Mouse (Mus musculus) midbrain, embryonic 15.5 days (tissue): ENCODE measurements at regions not wholly inside any gene's neighbourhood (a gene's known extent, or its start where the extent isn't known, plus 50 kb on each side); places are given as distances from the start of the nearest gene placed in this dataset.

Experiments
- ATAC-seq: fragments of 200-750 bp; cut with Nextera tagmentation; replicated peaks from 2 replicates; pipeline ENCODE4 v1.8.0; 2017; ENCODE audit warnings: moderate TSS enrichment
- H3K27ac ChIP-seq: fragments of 300-500 bp; sonication (generic); 2 replicates; pipeline ENCODE4 v1.5.1; 2015; ENCODE audit warnings: mild to moderate bottlenecking, inconsistent platforms
- H3K27me3 ChIP-seq: fragments of 300-500 bp; sonication (generic); replicated peaks from 2 replicates; pipeline ENCODE4 v1.6.1; 2015; ENCODE audit warnings: inconsistent platforms
- H3K36me3 ChIP-seq: fragments of 300-500 bp; sonication (generic); replicated peaks from 2 replicates; pipeline ENCODE4 v1.6.1; 2015; ENCODE audit warnings: inconsistent platforms
- H3K4me1 ChIP-seq: fragments of 300-500 bp; sonication (generic); 2 replicates; pipeline ENCODE4 v1.6.1; 2015; ENCODE audit warnings: inconsistent platforms
- H3K4me2 ChIP-seq: fragments of 300-500 bp; sonication (generic); 2 replicates; pipeline ENCODE4 v1.6.1; 2015; ENCODE audit warnings: inconsistent platforms, mild to moderate bottlenecking, moderate library complexity
- H3K4me3 ChIP-seq: fragments of 300-500 bp; sonication (generic); 2 replicates; pipeline ENCODE4 v1.5.1; 2015; ENCODE audit warnings: mild to moderate bottlenecking, inconsistent platforms
- H3K9ac ChIP-seq: fragments of 300-500 bp; sonication (generic); 2 replicates; pipeline ENCODE4 v1.6.1; 2015; ENCODE audit warnings: mild to moderate bottlenecking, inconsistent platforms
- H3K9me3 ChIP-seq: fragments of 300-500 bp; sonication (generic); 2 replicates; pipeline ENCODE4 v1.6.1; 2016; ENCODE audit warnings: inconsistent platforms
- WGBS: fragments of 180-500 bp; shearing (Covaris S2); methylation state at CpG from one replicate; pipeline ENCODE4 v1.1.7; 2015; ENCODE audit warnings: mixed read lengths; 5-methylcytosine and 5-hydroxymethylcytosine counted together

DNA sequence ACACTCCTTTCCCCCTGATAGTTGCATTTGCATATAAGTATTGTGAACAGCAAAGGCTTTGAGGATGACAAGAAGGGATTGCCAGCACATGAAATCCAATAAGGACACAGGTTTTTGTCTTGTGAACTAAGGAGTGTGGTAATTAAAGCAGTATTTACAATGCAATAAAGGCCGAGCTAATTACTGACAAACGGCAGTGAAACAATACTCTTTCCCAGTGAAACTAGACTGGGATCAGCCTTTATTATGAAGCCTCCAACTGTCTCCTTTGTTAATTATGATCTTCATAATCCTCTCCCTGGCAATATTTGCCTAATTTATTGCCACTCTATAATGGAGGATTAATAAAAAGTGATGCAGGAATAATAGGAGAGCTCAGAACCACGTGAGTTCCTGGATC lies 704.2 kb upstream of the Api5 start:
- 29% methylated on average over 3 of the region's 3 CpGs for whole genome bisulfite sequencing
- no peaks in the 10 kb centered on the region for H3K36me3 ChIP-seq
- H3K27me3 ChIP-seq: no peaks in the 10 kb centered on the region
- H3K27ac ChIP-seq: no peak overlapping the region
- no peak overlapping the region for H3K4me2 ChIP-seq
- no peaks in the 10 kb centered on the region for H3K4me1 ChIP-seq
- H3K9ac ChIP-seq: no peak overlapping the region
- ATAC-seq: no peak
- no peaks in the 10 kb centered on the region for H3K9me3 ChIP-seq
- H3K4me3 ChIP-seq: no peak overlapping the region

DNA sequence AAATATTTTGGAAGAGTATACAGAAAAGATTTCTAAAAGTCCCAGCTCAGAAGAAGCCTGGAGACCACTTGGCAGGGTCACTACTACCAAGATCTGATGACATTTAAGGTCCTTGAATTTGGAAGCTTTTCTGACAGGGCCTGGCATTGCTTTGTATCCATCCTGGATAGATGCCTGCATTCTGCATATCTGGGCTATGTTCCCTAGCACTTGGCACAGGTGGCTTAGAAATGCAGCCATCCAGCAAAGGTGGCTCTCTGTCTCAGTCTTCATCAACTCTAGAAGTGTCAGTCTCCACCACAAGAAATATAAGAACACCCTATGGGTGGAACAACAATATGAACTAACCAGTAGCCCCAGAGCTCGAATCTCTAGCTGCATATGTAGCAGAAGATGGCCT lies 702.2 kb upstream of the Api5 start:
- Histone ChIP-seq H3K27ac (no peak overlapping the region), H3K4me3 (no peak overlapping the region), H3K4me2 (no peak overlapping the region), H3K4me1 (no peaks in the 10 kb centered on the region), H3K36me3 (no peaks in the 10 kb centered on the region), H3K9me3 (no peaks in the 10 kb centered on the region), H3K9ac (no peak overlapping the region), H3K27me3 (no peaks in the 10 kb centered on the region)
- ATAC-seq: no peak
- 36% methylated on average over 1 of the region's 1 CpGs for WGBS

DNA sequence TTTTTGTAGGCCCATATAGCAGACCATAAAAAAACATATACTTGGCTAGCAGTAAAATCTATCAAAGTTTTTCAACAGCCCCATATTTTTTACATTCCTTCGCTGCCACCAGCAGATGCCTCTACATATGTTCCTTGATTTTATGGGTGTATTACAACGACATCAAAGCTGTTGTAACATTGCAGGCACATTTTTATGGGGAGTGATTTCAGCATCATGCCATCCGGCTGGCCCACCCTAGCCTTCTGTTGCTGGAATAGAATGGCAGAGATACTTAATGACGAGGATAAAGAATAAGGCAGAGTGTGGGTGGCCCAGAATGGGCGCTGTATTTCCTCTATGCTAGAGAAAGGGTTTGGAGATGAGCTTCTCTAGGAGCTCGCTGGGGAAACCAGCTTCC lies 698.7 kb upstream of the Api5 start:
- Histone ChIP-seq H3K4me3 (no peak overlapping the region), H3K36me3 (no peaks in the 10 kb centered on the region), H3K27me3 (no peaks in the 10 kb centered on the region), H3K9me3 (no peaks in the 10 kb centered on the region), H3K27ac (no peak overlapping the region), H3K4me1 (no peaks in the 10 kb centered on the region), H3K9ac (no peak overlapping the region), H3K4me2 (no peak overlapping the region)
- no peak for ATAC-seq
- WGBS: 83% methylated on average over 6 of the region's 6 CpGs

GRCm38 (mm10) chr2:95131181-95131580 lies 693.2 kb upstream of the Api5 start:
- no peak for ATAC-seq
- H3K4me2 ChIP-seq: no peak overlapping the region
- no peaks in the 10 kb centered on the region for H3K36me3 ChIP-seq
- H3K4me1 ChIP-seq: no peaks in the 10 kb centered on the region
- H3K4me3 ChIP-seq: no peak overlapping the region
- no peaks in the 10 kb centered on the region for H3K27me3 ChIP-seq
- no peak overlapping the region for H3K9ac ChIP-seq
- 75% methylated on average over 2 of the region's 2 CpGs for WGBS
- no peak overlapping the region for H3K27ac ChIP-seq
- H3K9me3 ChIP-seq: no peaks in the 10 kb centered on the region

- H3K9ac ChIP-seq: no peak overlapping the region
- no peaks in the 10 kb centered on the region for H3K36me3 ChIP-seq
- H3K27me3 ChIP-seq: no peaks in the 10 kb centered on the region
- no peak for ATAC-seq
- no peak overlapping the region for H3K4me2 ChIP-seq
- no peak overlapping the region for H3K27ac ChIP-seq
- WGBS: 43% methylated on average over 1 of the region's 1 CpGs
- H3K9me3 ChIP-seq: no peaks in the 10 kb centered on the region
- H3K4me3 ChIP-seq: no peak overlapping the region
- no peaks in the 10 kb centered on the region for H3K4me1 ChIP-seq
Measured at GRCm38 (mm10) chr2:95128721-95129120, 690.8 kb upstream of the Api5 start.

DNA sequence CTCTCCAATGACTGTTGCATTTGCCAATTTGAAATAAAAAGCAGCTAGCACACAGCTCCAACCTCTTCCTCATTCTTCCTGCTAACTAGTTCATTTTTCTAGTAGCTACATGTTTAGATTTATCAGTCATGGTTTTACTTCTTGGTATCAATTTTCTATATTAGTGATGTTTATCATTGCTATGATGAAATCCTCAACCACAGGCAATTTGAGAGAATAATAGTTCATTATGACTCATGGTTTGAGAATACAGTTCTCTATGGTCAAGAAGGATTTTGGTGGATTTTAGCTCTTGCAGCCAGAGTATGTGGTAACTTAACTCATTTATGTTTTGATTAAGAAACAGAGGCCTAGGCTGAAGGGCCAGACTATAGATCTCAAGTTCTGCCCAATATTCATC lies 681.6 kb upstream of the Api5 start:
- no peak overlapping the region for H3K4me3 ChIP-seq
- H3K9ac ChIP-seq: no peak overlapping the region
- no peak overlapping the region for H3K27ac ChIP-seq
- ATAC-seq: no peak
- H3K9me3 ChIP-seq: no peaks in the 10 kb centered on the region
- H3K27me3 ChIP-seq: no peaks in the 10 kb centered on the region
- H3K4me1 ChIP-seq: no peaks in the 10 kb centered on the region
- H3K36me3 ChIP-seq: no peaks in the 10 kb centered on the region
- H3K4me2 ChIP-seq: no peak overlapping the region

- no peak overlapping the region for H3K9ac ChIP-seq
- H3K9me3 ChIP-seq: no peaks in the 10 kb centered on the region
- no peak overlapping the region for H3K4me2 ChIP-seq
- WGBS: 88% methylated on average over 5 of the region's 5 CpGs
- no peak overlapping the region for H3K4me3 ChIP-seq
- no peak for ATAC-seq
- H3K36me3 ChIP-seq: no peaks in the 10 kb centered on the region
- H3K27me3 ChIP-seq: no peaks in the 10 kb centered on the region
- H3K27ac ChIP-seq: no peak overlapping the region
- H3K4me1 ChIP-seq: no peaks in the 10 kb centered on the region
Measured at GRCm38 (mm10) chr2:95097055-95097454, 659.1 kb upstream of the Api5 start.

GRCm38 (mm10) chr2:95054636-95055035 lies 616.7 kb upstream of the Api5 start:
- WGBS: 7% methylated on average over 1 of the region's 1 CpGs
- Histone ChIP-seq H3K27me3 (no peaks in the 10 kb centered on the region), H3K36me3 (no peaks in the 10 kb centered on the region), H3K9ac (no peak overlapping the region), H3K4me3 (no peak overlapping the region), H3K27ac (no peak overlapping the region), H3K4me2 (no peak overlapping the region), H3K4me1 (peaks cover 4% of the 10 kb centered on the region; the same call in 1 of the 2 replicates), H3K9me3 (no peaks in the 10 kb centered on the region)
- 0 out of 2 replicates have a peak, but pooled peaks have one; percentile 14 for ATAC-seq

DNA sequence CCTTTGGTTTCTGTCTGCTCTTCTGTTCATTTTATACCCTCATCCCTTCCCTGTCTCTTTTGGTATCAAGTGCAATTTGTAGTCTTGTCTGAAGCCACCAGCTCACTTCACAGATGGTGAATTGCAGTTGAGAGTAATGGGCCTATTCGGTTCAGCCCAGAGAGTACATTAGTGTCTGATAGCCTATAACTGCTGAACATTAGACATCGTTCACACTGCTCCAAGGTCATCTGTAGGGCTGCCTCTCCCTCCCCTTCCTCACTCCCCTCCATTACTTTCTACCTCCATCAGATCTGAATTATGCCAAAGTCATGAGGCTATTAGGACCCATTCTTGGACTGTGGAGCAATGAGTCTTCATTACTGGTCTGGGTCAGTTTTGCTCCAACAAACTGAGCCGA lies 615.9 kb upstream of the Api5 start:
- no peaks in the 10 kb centered on the region for H3K36me3 ChIP-seq
- no peak overlapping the region for H3K4me3 ChIP-seq
- ATAC-seq: no peak
- no peaks in the 10 kb centered on the region for H3K9me3 ChIP-seq
- H3K27ac ChIP-seq: no peak overlapping the region
- H3K27me3 ChIP-seq: no peaks in the 10 kb centered on the region
- 78% methylated on average over 3 of the region's 3 CpGs for WGBS
- H3K4me2 ChIP-seq: no peak overlapping the region
- H3K4me1 ChIP-seq: peaks cover 4% of the 10 kb centered on the region; the same call in 1 of the 2 replicates
- H3K9ac ChIP-seq: no peak overlapping the region
